Mouse (Mus musculus): ENCODE results near the gene Tbxas1. TPM values are rescaled to one million over a fixed set of nuclear protein-coding genes. Genes with fewer than 3 reads are reported as not detected.

Tbxas1 gene
- total RNA-seq, 2 experiments from 2014 or later, result 0.67 to 0.72 TPM

- no peak for DNase-seq
Observed at GRCm38 (mm10) chr6:38859819-38860218, 15.4 kb upstream of the Tbxas1 start.

- no peak for DNase-seq
Observed at GRCm38 (mm10) chr6:38860301-38860700, 14.9 kb upstream of the Tbxas1 start.

DNA sequence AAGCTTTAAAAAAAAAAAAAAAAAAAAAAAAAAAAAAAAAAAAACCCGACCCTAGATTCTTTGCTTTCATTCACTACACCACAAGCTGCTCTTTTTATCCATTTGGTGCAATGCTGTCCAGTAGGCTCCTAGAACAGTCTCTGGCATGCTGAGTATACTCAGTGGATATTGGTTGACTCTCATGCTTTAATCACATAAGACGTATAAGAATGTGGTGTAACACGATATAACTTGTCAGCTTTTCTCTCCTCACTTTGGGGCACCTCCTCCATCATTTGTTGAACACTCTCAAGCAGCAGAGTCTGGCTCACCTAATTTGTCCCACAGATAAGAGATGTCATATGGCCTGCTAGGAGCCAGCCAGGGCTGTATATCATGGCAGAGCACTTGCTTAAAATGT is 11.6 kb upstream of the Tbxas1 start:
- no peak for DNase-seq

GRCm38 (mm10) chr6:38865805-38866204 is 9.4 kb upstream of the Tbxas1 start:
- DNase-seq, result no peak

- DNase-seq, result no peak
Observed at GRCm38 (mm10) chr6:38866357-38866756, 8.8 kb upstream of the Tbxas1 start.

GRCm38 (mm10) chr6:38866761-38867160 is 8.4 kb upstream of the Tbxas1 start:
- no peak for DNase-seq

GRCm38 (mm10) chr6:38867291-38867690 is 7.9 kb upstream of the Tbxas1 start:
- peak; percentile 23 for DNase-seq

GRCm38 (mm10) chr6:38868974-38869373 is 6.2 kb upstream of the Tbxas1 start:
- no peak for DNase-seq

GRCm38 (mm10) chr6:38870070-38870469 is 5.1 kb upstream of the Tbxas1 start:
- DNase-seq, result no peak

DNA sequence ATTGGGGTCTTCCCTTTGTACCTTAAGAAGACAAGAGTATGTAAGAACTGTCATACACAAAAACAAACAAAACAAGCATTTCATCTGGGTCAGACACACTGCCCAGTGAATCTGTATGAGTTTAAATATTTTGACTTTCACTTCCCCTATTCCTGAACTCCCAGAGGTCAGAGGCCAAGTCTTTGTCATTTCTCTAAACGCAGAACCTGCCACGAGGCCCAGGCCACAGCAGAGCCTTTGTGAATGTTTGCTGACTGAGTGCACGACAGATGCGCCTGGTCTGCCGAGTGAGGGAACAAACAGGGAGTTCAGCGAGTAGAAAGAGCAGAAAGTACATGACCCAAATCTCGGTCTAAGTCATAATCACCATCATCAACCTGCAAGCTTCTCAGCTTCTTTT is 4.2 kb upstream of the Tbxas1 start:
- no peak for DNase-seq

DNA sequence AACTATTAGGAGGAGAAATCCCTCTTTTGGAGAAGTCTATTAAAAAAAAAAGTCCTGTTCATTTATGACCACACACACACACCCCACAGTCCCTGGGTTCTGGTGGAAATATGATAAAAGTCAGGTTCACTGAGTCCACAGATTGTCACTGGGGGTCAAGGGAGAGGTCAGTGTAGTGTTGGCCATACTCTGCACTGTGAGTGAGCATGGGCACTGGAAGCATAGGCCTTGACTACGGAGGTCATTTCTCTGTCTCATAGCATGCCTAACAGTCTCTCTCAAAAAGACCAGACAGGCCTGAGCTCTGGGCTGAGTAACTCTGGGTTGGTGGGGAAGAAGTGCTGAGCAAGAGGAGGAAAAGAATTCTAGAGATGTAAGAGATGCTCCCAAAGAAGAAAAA is 1.9 kb upstream of the Tbxas1 start:
- no peak for DNase-seq

GRCm38 (mm10) chr6:38874035-38874434 is 1.2 kb upstream of the Tbxas1 start:
- DNase-seq, result no peak

DNA sequence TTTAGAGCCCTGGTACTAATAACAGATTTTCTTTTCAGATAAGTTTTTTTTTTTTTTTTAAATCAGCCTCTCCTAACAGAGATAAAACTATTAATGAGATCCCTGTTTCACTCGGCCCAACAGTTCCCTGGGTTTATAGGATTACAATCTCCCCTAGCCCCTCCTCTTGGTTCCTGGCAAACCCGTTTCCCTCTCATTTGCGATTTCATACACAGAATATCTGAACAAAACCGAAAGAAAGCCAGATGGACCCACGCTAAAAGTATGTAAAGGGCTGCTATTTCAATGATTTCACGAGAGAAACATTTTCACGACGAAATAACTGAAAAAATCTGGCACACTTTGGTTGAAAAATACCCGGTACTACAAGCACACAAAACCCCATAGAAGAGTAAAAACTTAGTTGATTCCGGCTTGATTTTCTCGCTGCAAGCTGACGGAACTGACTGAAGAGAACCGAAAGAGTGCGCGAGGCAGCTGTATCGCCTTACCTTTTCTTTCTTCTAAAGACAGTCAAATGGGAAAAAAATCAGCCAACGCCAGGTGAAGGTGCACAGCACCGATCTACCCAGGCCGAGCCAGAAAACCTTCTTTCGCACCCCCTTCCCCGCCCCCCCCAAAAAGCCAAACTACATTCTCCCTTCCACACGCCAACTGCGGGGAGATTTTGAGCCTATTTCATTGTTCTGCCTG is 493 bp upstream of the Tbxas1 start:
- no peak for DNase-seq

GRCm38 (mm10) chr6:38876071-38876911 is 1.1 kb downstream of the Tbxas1 start, which contains the start of gene Hipk2:
Hipk2 (minus strand) TSS chr6:38876165.
- DNase-seq, result peak; percentile 87

- DNase-seq, result no peak
Observed at GRCm38 (mm10) chr6:38877674-38878073, 2.5 kb downstream of the Tbxas1 start.

- no peak for DNase-seq
Observed at GRCm38 (mm10) chr6:38881468-38881867, 6.3 kb downstream of the Tbxas1 start.

DNA sequence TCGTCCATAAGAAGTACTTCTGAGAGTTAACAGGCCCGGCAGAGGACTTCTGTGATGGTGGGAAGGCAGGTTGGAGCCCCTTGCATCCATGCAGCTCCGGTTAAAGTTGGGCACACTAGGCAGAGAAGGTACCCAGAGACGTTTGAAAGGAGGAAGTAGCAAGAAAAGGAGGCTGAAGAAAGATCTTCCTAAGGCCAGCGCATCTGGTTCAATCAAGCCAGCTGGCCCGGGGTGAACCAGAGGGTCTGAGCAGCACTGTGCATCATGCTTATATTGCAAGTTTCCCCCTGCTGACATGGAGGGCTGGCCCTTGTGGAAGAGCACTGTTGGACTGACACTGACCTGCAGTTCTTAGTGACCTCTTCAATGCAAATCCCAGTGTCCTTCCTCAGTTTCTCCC is 6.8 kb downstream of the Tbxas1 start:
- no peak for DNase-seq

DNA sequence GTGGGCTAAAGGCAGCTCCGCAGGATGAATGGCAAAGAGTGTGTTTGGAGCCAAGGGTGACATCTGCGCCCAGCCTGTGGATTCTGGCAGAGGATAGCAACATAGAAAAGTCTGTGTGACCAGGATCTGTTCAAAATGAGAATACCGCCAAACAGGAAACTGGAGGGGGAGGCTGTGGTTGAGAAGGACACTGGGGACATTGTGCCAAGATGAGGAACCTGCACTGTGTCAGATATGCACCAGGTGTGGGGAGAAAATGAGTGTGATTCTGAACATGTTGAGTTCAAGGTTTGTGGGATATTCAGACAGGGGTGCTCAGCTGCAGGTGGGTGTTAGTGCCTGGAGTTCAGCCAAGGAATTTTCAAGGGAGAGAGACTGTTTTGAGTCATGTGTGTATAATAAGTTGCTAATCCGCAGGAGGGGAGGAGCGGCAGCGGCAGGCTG is 7.5 kb downstream of the Tbxas1 start:
- DNase-seq, result no peak

DNA sequence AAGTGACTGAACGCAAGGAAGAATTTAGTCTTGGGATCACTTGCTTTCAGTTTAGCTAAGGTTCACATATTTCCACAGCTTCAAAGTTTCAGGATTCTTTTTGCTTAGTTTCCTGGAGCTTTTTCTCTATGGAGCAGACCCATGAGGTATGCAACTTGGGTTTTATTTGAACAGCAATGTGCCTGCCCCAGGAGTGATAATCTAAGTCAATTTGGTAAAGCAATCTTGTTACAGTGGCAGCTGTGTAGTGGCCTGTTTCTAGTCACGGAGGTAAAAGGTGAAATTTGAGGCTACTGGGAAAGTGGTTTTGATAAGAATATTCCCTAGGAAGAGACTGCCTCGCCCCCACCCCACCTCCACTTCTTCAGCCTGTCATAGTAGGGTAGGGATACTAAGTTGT is 9.3 kb downstream of the Tbxas1 start:
- no peak for DNase-seq

DNA sequence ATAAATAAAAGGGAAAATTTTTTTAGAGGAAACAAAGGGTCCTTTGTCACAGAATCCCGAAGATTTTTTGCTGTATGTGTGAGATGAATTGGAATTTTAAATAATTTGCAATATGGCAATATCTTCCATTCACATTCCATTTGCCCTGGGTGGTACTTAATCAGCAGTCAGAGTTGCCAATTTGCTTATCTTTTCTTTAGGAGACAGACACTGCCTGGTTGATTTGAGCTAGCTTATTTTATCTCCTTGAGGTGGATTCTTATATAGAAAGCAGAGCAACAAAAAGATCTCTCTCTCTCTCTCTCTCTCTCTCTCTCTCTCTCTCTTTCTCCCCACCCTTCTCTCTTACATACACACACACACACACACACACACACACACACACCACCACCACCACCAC is 9.9 kb downstream of the Tbxas1 start:
- DNase-seq, result no peak

- DNase-seq, result no peak
Observed at GRCm38 (mm10) chr6:38887436-38887835, 12.2 kb downstream of the Tbxas1 start.

DNA sequence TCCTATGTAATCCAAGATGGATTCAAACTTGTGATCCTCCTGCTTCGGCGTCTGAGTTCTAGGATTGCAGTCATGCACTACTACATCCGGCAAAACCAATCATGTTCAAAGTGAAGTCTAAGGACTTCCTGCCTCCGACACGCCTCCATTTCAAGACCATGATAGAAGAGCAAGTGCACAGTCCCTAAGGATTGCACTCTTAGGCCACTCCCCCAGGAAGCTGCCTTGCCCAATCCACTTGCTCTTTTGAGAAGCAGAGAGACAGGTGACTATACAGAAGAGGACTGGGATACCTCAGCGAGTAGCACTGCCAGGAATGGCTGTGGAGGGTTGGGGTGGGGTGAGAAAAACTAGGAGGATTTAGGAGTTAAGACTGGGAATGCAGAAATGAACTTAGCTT is 14.0 kb downstream of the Tbxas1 start:
- DNase-seq, result no peak

DNA sequence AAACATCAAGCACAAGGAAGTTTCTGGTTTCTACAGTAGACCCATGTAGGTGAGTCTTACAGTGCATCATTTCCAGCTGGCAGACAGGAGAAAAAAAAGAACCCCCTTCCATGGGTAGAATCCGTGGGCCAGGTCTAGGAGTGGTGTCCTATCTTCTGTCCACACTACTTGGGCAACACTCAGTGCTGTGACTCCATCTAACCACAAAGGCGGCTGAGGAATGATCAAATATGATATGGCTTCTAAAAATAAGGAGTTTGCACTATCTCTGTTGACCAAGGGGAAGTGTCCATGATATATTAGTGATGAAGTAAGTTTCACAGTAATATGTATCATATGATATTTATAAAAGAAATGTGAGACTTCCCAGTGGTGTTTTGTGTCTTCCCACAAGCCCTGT is 16.8 kb downstream of the Tbxas1 start:
- no peak for DNase-seq

DNA sequence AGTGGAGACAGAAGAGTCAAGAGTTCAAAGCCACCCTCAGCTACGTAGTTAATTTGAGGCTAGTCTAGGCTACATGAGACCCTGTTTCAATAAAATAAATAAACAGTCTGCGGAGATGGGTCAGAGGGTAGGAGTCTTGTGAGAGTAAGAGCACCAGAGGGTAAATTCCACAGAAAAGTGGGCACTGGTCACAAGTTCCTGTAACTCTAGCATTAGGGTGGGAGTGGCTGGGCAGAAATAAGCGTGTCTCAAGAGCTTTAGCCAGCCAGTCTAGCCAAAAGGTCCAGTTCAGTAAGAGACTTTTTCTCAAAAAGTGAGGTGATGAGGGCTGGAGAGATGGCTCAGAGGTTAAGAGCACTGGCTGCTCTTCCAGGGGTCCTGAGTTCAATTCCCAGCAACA is 18.4 kb downstream of the Tbxas1 start:
- no peak for DNase-seq

All from gastrocnemius, postnatal 25 days (tissue).